Mouse (Mus musculus) forelimb bud, embryonic 11.5 days (tissue): Measurements from ENCODE around the gene Mad1l1.

ENCODE experiments used
- DNase-seq: peaks from one replicate; pipeline ENCODE4 v3.0.0-alpha.2; 2012; ENCODE audit warnings: low read depth, low spot score

The Mad1l1 gene

GRCm38 (mm10) chr5:140101409-140102009 lies 219.8 kb downstream of the Mad1l1 start:
- DNase-seq: no peak

- no peak for DNase-seq
Observed at GRCm38 (mm10) chr5:140098711-140099110, 222.6 kb downstream of the Mad1l1 start.

- DNase-seq: no peak
Observed at GRCm38 (mm10) chr5:140095203-140095602, 226.1 kb downstream of the Mad1l1 start.

GRCm38 (mm10) chr5:140093489-140093888 lies 227.9 kb downstream of the Mad1l1 start:
- no peak for DNase-seq

GRCm38 (mm10) chr5:140091601-140092000 lies 229.8 kb downstream of the Mad1l1 start:
- no peak for DNase-seq

- no peak for DNase-seq
Observed at GRCm38 (mm10) chr5:140089263-140089662, 232.1 kb downstream of the Mad1l1 start.

- no peak for DNase-seq
Observed at GRCm38 (mm10) chr5:140087242-140087641, 234.1 kb downstream of the Mad1l1 start.

GRCm38 (mm10) chr5:140084341-140084740 lies 237.0 kb downstream of the Mad1l1 start:
- DNase-seq: no peak

- DNase-seq: no peak
Observed at GRCm38 (mm10) chr5:140083911-140084310, 237.4 kb downstream of the Mad1l1 start.

- no peak for DNase-seq
Observed at GRCm38 (mm10) chr5:140082204-140082812, 239.0 kb downstream of the Mad1l1 start.

GRCm38 (mm10) chr5:140081084-140081483 lies 240.3 kb downstream of the Mad1l1 start:
- no peak for DNase-seq

GRCm38 (mm10) chr5:140079511-140079910 lies 241.8 kb downstream of the Mad1l1 start:
- DNase-seq: no peak

GRCm38 (mm10) chr5:140078406-140078805 lies 242.9 kb downstream of the Mad1l1 start:
- DNase-seq: peak; percentile 36

- no peak for DNase-seq
Observed at GRCm38 (mm10) chr5:140076438-140076837, 244.9 kb downstream of the Mad1l1 start.

- DNase-seq: peak; percentile 11
Observed at GRCm38 (mm10) chr5:140073671-140074116, 247.7 kb downstream of the Mad1l1 start.

- no peak for DNase-seq
Observed at GRCm38 (mm10) chr5:140073148-140073670, 248.1 kb downstream of the Mad1l1 start.

- DNase-seq: no peak
Observed at GRCm38 (mm10) chr5:140068506-140068905, 252.8 kb downstream of the Mad1l1 start.

GRCm38 (mm10) chr5:140068051-140068450 lies 253.3 kb downstream of the Mad1l1 start:
- no peak for DNase-seq

- no peak for DNase-seq
Observed at GRCm38 (mm10) chr5:140066769-140067168, 254.6 kb downstream of the Mad1l1 start.

- no peak for DNase-seq
Observed at GRCm38 (mm10) chr5:140066281-140066680, 255.1 kb downstream of the Mad1l1 start.

GRCm38 (mm10) chr5:140065281-140065945 lies 255.9 kb downstream of the Mad1l1 start:
- no peak for DNase-seq

GRCm38 (mm10) chr5:140064521-140064920 lies 256.8 kb downstream of the Mad1l1 start:
- no peak for DNase-seq

- no peak for DNase-seq
Observed at GRCm38 (mm10) chr5:140062828-140063227, 258.5 kb downstream of the Mad1l1 start.
